Mouse (Mus musculus) stomach, postnatal 0 days (tissue): ENCODE measurements around the gene Hk2. TPM values are rescaled to one million over a fixed set of nuclear protein-coding genes. Genes with fewer than 3 reads are reported as not detected.

Experiments used
- ATAC-seq: fragments of 200-750 bp; cut with Nextera tagmentation; 2 replicates; pipeline ENCODE4 v1.8.0; 2017; ENCODE audit not compliant: low FRiP score, low TSS enrichment
- DNase-seq: peaks from one replicate; pipeline ENCODE4 v3.0.0-alpha.2; 2016; ENCODE audit warnings: low spot score
- H3K27ac ChIP-seq: fragments of 300-500 bp; sonication (generic); replicated peaks from 2 replicates; pipeline ENCODE4 v1.5.1; 2014; ENCODE audit warnings: mild to moderate bottlenecking, control low read depth
- H3K27me3 ChIP-seq: fragments of 300-500 bp; sonication (generic); 2 replicates; pipeline ENCODE4 v1.6.1; 2014; ENCODE audit warnings: low read length; ENCODE audit not compliant: control insufficient read depth, insufficient read depth
- H3K36me3 ChIP-seq: fragments of 300-500 bp; sonication (generic); 2 replicates; pipeline ENCODE4 v1.6.1; 2014; ENCODE audit warnings: low read length, mixed read lengths; ENCODE audit not compliant: control insufficient read depth, insufficient read depth
- H3K4me1 ChIP-seq: fragments of 300-500 bp; sonication (generic); replicated peaks from 2 replicates; pipeline ENCODE4 v1.6.1; 2014; ENCODE audit warnings: antibody characterized with exemption; ENCODE audit not compliant: control insufficient read depth, insufficient read depth
- H3K4me2 ChIP-seq: fragments of 300-500 bp; sonication (generic); replicated peaks from 2 replicates; pipeline ENCODE4 v1.6.1; 2014; ENCODE audit warnings: low read depth, mild to moderate bottlenecking, control low read depth, moderate library complexity
- H3K4me3 ChIP-seq: fragments of 300-500 bp; sonication (generic); 2 replicates; pipeline ENCODE4 v1.5.1; 2014; ENCODE audit warnings: low read depth, low read length, control low read depth
- H3K9ac ChIP-seq: fragments of 300-500 bp; sonication (generic); 2 replicates; pipeline ENCODE4 v1.6.1; 2014; ENCODE audit warnings: mild to moderate bottlenecking, low read length, control low read depth, mixed read lengths
- H3K9me3 ChIP-seq: fragments of 300-500 bp; sonication (generic); 2 replicates; pipeline ENCODE4 v1.6.1; 2016; ENCODE audit warnings: low read length; ENCODE audit not compliant: control insufficient read depth
- CTCF ChIP-seq: IDR thresholded peaks from 2 replicates; pipeline ENCODE4 v1.5.1; 2016; ENCODE audit warnings: antibody characterized with exemption, low read depth, mild to moderate bottlenecking, moderate library complexity
- EP300 ChIP-seq: optimal IDR thresholded peaks from 2 replicates; pipeline ENCODE3; 2016; ENCODE audit warnings: antibody characterized with exemption
- WGBS: fragments of 180-500 bp; shearing (Covaris S2); extraction: QIAGEN DNeasy Blood & Tissue Kit; methylation state at CpG from one replicate; pipeline ENCODE4 v1.1.7; 2014; 5-methylcytosine and 5-hydroxymethylcytosine counted together
- polyA plus RNA-seq: library from polyadenylated mRNA; unstranded; fragments of >200 nt; fragmentation: Nextera tagmentation; extraction: Ambion mirVana; gene quantifications from 2 replicates; pipeline ENCODE4 v1.2.1, GENCODE M21; 2015

Hk2 gene
- polyA plus RNA-seq, 1 experiment from 2014 or later: 8.9 TPM

DNA sequence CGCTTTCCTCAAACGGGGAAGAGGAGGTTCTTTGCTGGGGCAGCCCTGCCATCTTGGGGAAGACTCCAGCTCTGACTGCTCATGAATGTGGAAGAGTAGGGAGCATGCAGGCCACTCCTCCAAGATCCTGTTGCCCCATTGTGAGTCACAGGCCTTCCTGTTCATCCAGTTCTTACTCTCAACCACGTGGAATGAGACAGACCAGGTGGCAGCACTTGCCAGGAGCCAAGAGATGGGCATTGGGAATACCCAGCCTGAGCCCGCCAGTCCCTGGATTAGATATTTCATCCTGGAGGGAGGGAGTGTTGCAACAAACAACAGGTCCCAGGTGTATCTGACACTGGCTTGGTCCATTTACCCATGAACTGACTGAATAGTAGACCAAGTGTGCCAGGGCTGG, 7.6 kb downstream of the Hk2 start:
- TF ChIP-seq CTCF (peak; percentile 15; the same call in 1 of the 2 replicates), EP300 (no peak)
- Histone ChIP-seq H3K27me3 (no peaks in the 10 kb centered on the region), H3K36me3 (no peaks in the 10 kb centered on the region), H3K4me2 (no peak overlapping the region), H3K4me3 (no peak overlapping the region), H3K9me3 (no peaks in the 10 kb centered on the region), H3K9ac (no peak overlapping the region), H3K4me1 (peaks cover 12% of the 10 kb centered on the region), H3K27ac (peak overlapping the region; percentile 30; the same call in 1 of the 2 replicates)
- ATAC-seq: peak; percentile 76
- 51% methylated on average over 4 of the region's 4 CpGs for WGBS
- DNase-seq: peak; percentile 62

DNA sequence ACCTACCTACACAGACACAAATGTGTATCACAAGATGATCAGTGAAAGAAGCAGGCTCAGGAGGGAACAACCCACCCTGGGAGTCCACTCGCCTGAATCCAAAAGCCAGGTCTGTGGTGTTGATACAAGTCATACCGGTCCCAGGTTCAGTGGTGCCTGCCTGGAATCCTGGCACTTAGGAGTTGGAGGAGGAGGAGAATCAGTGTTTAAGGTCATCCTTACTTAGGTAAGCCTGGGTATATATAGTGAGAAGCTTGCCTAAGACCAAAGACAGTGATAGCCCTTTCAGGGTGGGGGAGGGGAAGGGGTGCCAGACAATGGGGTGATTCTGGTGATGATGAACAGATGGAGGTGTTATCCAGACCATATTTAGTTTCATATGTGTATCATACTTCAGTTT, 9.0 kb downstream of the Hk2 start:
- Histone ChIP-seq H3K9ac (no peak overlapping the region), H3K36me3 (no peaks in the 10 kb centered on the region), H3K4me1 (peaks cover 12% of the 10 kb centered on the region), H3K27ac (no peak overlapping the region), H3K9me3 (no peaks in the 10 kb centered on the region), H3K4me2 (no peak overlapping the region), H3K4me3 (no peak overlapping the region), H3K27me3 (no peaks in the 10 kb centered on the region)
- no peak for TF ChIP-seq CTCF
- no peak for TF ChIP-seq EP300
- 92% methylated on average over 2 of the region's 2 CpGs for WGBS
- DNase-seq (no peak), ATAC-seq (no peak)

DNA sequence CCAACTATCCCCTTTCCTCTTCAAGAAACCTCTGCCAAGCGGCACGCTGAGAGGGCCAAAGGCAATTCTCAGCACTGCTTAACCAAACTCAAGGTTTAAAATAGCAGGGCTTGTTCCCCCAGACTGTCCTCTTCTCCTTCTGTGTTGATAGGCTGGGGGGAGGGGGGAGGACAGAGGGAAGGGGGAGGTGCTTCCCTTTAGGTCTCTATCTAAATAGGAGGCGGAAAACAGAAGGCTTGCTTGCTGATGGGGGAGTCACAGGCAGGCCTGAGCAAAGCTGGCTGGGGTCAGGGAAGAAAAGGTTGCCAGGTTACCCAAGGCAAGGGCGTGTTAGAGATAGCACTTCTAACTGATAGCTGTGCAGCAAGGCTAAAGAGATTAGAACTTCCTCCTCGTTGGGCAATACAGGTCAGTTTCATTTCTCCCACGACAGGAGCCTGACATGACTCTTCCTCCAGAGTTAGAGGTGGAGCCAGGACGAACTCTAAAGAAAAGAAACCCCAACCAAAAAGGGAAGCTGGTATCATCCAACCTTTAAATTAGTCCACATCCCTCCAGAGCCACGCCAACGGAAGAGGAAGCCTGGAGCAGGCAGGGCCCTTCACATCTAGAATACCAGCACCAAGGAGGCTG, 10.3 kb downstream of the Hk2 start:
- H3K9ac ChIP-seq: no peak overlapping the region

GRCm38 (mm10) chr6:82762728-82763127, 11.5 kb downstream of the Hk2 start:
- WGBS: 63% methylated on average over 2 of the region's 2 CpGs
- H3K4me3 ChIP-seq: no peak overlapping the region
- no peak overlapping the region for H3K27ac ChIP-seq
- H3K9me3 ChIP-seq: no peaks in the 10 kb centered on the region
- H3K27me3 ChIP-seq: no peaks in the 10 kb centered on the region
- ATAC-seq (no peak), DNase-seq (no peak)
- peaks cover 12% of the 10 kb centered on the region for H3K4me1 ChIP-seq
- H3K9ac ChIP-seq: no peak overlapping the region
- no peaks in the 10 kb centered on the region for H3K36me3 ChIP-seq
- H3K4me2 ChIP-seq: no peak overlapping the region
- no peak for TF ChIP-seq CTCF
- TF ChIP-seq EP300: no peak

More for the DNA sequence above, 10.3 kb downstream of the Hk2 start:
- H3K4me1 ChIP-seq: peaks cover 12% of the 10 kb centered on the region
- peak overlapping the region; percentile 59; the same call in 1 of the 2 replicates for H3K27ac ChIP-seq
- H3K4me2 ChIP-seq: no peak overlapping the region
- no peak for TF ChIP-seq EP300
- TF ChIP-seq CTCF: no peak
- no peak overlapping the region for H3K4me3 ChIP-seq
- no peaks in the 10 kb centered on the region for H3K27me3 ChIP-seq
- WGBS: 31% methylated on average over 9 of the region's 9 CpGs
- DNase-seq (peak; percentile 52), ATAC-seq (peak; percentile 62)
- no peaks in the 10 kb centered on the region for H3K9me3 ChIP-seq
- H3K36me3 ChIP-seq: no peaks in the 10 kb centered on the region

DNA sequence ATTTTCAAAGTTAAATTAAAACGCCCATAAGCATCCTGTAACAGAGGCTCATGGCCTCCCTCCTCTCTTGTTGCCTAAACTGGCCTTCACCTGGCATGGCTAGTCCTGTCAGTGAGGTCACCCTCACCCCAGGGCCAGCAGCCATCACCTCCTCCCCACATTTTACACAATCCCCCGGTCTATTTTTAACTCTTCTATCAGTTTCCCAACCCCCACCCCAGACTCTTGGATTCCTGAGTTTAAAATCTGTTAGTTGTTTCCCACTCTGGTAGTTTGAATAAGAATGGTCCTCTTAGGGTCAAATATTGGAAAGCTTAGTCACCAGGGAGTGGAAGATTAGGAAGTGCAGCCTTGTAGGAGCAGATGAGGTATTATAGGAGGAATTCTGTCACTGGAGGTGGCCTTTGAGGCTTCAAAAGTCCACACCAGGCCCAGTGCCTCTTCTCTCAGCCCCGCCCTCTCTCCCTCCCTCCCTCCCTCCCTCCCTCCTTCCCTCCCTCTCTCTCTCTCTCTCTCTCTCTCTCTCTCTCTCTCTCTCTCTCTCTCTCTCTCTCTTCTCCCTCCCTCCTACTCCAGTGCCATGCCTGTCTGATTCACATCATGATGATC, 13.4 kb downstream of the Hk2 start:
- no peak overlapping the region for H3K4me2 ChIP-seq
- H3K9ac ChIP-seq: no peak overlapping the region
- ATAC-seq (no peak), DNase-seq (no peak)
- peaks cover 12% of the 10 kb centered on the region for H3K4me1 ChIP-seq
- no peak overlapping the region for H3K4me3 ChIP-seq
- 71% methylated on average over 3 of the region's 3 CpGs for WGBS
- no peak overlapping the region for H3K27ac ChIP-seq
- no peaks in the 10 kb centered on the region for H3K9me3 ChIP-seq
- H3K36me3 ChIP-seq: no peaks in the 10 kb centered on the region
- TF ChIP-seq EP300 (no peak), CTCF (no peak)
- H3K27me3 ChIP-seq: no peaks in the 10 kb centered on the region

- Histone ChIP-seq H3K36me3 (no peaks in the 10 kb centered on the region), H3K4me2 (no peak overlapping the region), H3K4me1 (peaks cover 12% of the 10 kb centered on the region), H3K9me3 (no peaks in the 10 kb centered on the region), H3K27ac (no peak overlapping the region), H3K9ac (no peak overlapping the region), H3K27me3 (no peaks in the 10 kb centered on the region), H3K4me3 (no peak overlapping the region)
- TF ChIP-seq EP300 (no peak), CTCF (no peak)
- 83% methylated on average over 5 of the region's 5 CpGs for WGBS
- DNase-seq (no peak), ATAC-seq (no peak)
Observed at GRCm38 (mm10) chr6:82759241-82759640, 15.0 kb downstream of the Hk2 start.
